12 mouse cellular contexts compared by ENCODE assay signal in genomic region chr2:166471257-166471753, GRCm38 (mm10).
DNase-seq lines count a peak whose midpoint lies in the region; ATAC-seq and TF ChIP-seq lines count a peak whose summit lies in the region.
"Had no signal": no experiment of that assay in that cellular context is flagged by ENCODE, and none has a peak within 500 bp of the region (broad histone marks: within the 10 kb centered on the region; RNA-seq: fewer than 3 reads in every experiment).

No protein-coding gene starts in this region.

- no peak for TF ChIP-seq POLR2A in thymus, adult 2 months (IDR thresholded peaks at IDR 0.05; ENCODE audit: control insufficient read depth, extremely low read depth, insufficient read depth, low read length, poor library complexity)

- TF ChIP-seq CTCF in forebrain, postnatal 0 days (IDR thresholded peaks at IDR 0.05; ENCODE audit: low read depth), result no peak
- TF ChIP-seq CTCF in thymus, adult 2 months (IDR thresholded peaks at IDR 0.05; ENCODE audit: borderline replicate concordance, control insufficient read depth, extremely low read depth, insufficient read depth, low read length, poor library complexity), result no peak

- H3K4me1 ChIP-seq in liver, embryonic 16.5 days (ENCODE audit: control insufficient read depth, low read depth, low read length), result no peaks in the 10 kb centered on the region
- no peaks in the 10 kb centered on the region for H3K4me1 ChIP-seq in liver, embryonic 11.5 days (replicated peaks; ENCODE audit: control insufficient read depth, insufficient read depth, low read length)
- no peaks in the 10 kb centered on the region; the same call in 1 of the 2 replicates for H3K4me1 ChIP-seq in forebrain, postnatal 0 days (ENCODE audit: insufficient read depth)
- peaks cover 9% of the 10 kb centered on the region for H3K4me1 ChIP-seq in midbrain, embryonic 14.5 days (ENCODE audit: control insufficient read depth, insufficient read depth, low read length)
- peaks cover 9% of the 10 kb centered on the region for H3K4me1 ChIP-seq in thymus, adult 2 months (replicated peaks; ENCODE audit: control insufficient read depth, insufficient read depth, low read length)

- no peak for ATAC-seq in liver, embryonic 16.5 days (ENCODE audit: low read depth)
- ATAC-seq in liver, embryonic 11.5 days (replicated peaks; ENCODE audit: low FRiP score), result no peak
- peak; percentile 80 for ATAC-seq in forebrain, postnatal 0 days
- no peak for ATAC-seq in midbrain, embryonic 14.5 days (ENCODE audit: low FRiP score, low TSS enrichment)

- no peak overlapping the region for H3K9ac ChIP-seq in liver, embryonic 16.5 days (ENCODE audit: low read depth, low read length)
- H3K9ac ChIP-seq in liver, embryonic 11.5 days (ENCODE audit: low read depth, low read length), result no peak overlapping the region
- H3K9ac ChIP-seq in forebrain, postnatal 0 days, result no peak overlapping the region
- H3K9ac ChIP-seq in midbrain, embryonic 14.5 days (replicated peaks; ENCODE audit: low read length), result no peak overlapping the region

- no peaks in the 10 kb centered on the region for H3K9me3 ChIP-seq in liver, embryonic 16.5 days (replicated peaks; ENCODE audit: control insufficient read depth, low read length)
- no peaks in the 10 kb centered on the region for H3K9me3 ChIP-seq in liver, embryonic 11.5 days (ENCODE audit: control insufficient read depth, low read length)
- H3K9me3 ChIP-seq in forebrain, postnatal 0 days (ENCODE audit: low read length), result no peaks in the 10 kb centered on the region
- no peaks in the 10 kb centered on the region for H3K9me3 ChIP-seq in midbrain, embryonic 14.5 days (ENCODE audit: control insufficient read depth, low read length)

- 23% methylated on average over 6 of the region's 6 CpGs for WGBS in liver, embryonic 16.5 days (ENCODE audit: insufficient replicate concordance)
- 50% methylated on average over 6 of the region's 6 CpGs for WGBS in liver, embryonic 11.5 days
- WGBS in forebrain, postnatal 0 days, result 14% methylated on average over 6 of the region's 6 CpGs
- 39% methylated on average over 6 of the region's 6 CpGs for WGBS in midbrain, embryonic 14.5 days
- WGBS in thymus, adult 2 months, result 37% methylated on average over 6 of the region's 6 CpGs

- H3K4me3 ChIP-seq in liver, embryonic 16.5 days (ENCODE audit: low read depth, low read length), result no peak overlapping the region
- H3K4me3 ChIP-seq in liver, embryonic 11.5 days (ENCODE audit: low read depth, low read length), result no peak overlapping the region
- H3K4me3 ChIP-seq in forebrain, postnatal 0 days (ENCODE audit: low read depth, low read length), result no peak overlapping the region
- no peak overlapping the region for H3K4me3 ChIP-seq in midbrain, embryonic 14.5 days (replicated peaks; ENCODE audit: low read depth, low read length)
- no peak overlapping the region for H3K4me3 ChIP-seq in thymus, adult 2 months (ENCODE audit: control insufficient read depth, insufficient read depth, low read length)

- no peak for DNase-seq in liver, embryonic 11.5 days (ENCODE audit: low spot score)
- DNase-seq in brain, embryonic 18.5 days (ENCODE audit: low read depth, low spot score), result peak; percentile 62
- DNase-seq in forebrain, postnatal 0 days, result peak; percentile 85
- peak; percentile 72 for DNase-seq in midbrain, embryonic 14.5 days
- DNase-seq in thymus, adult 2 months, result no peak
- no peak for DNase-seq in spleen, postnatal 14 days (ENCODE audit: low spot score in 2 of 2)
- DNase-seq in urinary bladder, adult 2 months (ENCODE audit: low spot score), result no peak
- DNase-seq: adrenal gland, postnatal 14 days; kidney, postnatal 25 days; lung, adult 18-20 months; thymus, postnatal 14 days had no signal

- H3K27me3 ChIP-seq in liver, embryonic 16.5 days (ENCODE audit: control insufficient read depth, insufficient read depth, low read depth, low read length), result no peaks in the 10 kb centered on the region
- no peaks in the 10 kb centered on the region for H3K27me3 ChIP-seq in liver, embryonic 11.5 days (replicated peaks; ENCODE audit: control insufficient read depth, insufficient read depth, low read length)
- no peaks in the 10 kb centered on the region for H3K27me3 ChIP-seq in forebrain, postnatal 0 days (ENCODE audit: insufficient read depth, low read length)
- H3K27me3 ChIP-seq in midbrain, embryonic 14.5 days (ENCODE audit: control insufficient read depth, insufficient read depth, low read length), result no peaks in the 10 kb centered on the region
- no peaks in the 10 kb centered on the region for H3K27me3 ChIP-seq in thymus, adult 2 months (ENCODE audit: control insufficient read depth, insufficient read depth, low read length)

- H3K36me3 ChIP-seq in liver, embryonic 16.5 days (ENCODE audit: control insufficient read depth, insufficient read depth), result no peaks in the 10 kb centered on the region
- no peaks in the 10 kb centered on the region for H3K36me3 ChIP-seq in liver, embryonic 11.5 days (ENCODE audit: control insufficient read depth, insufficient read depth, low read length)
- H3K36me3 ChIP-seq in forebrain, postnatal 0 days (ENCODE audit: insufficient read depth), result no peaks in the 10 kb centered on the region
- no peaks in the 10 kb centered on the region for H3K36me3 ChIP-seq in midbrain, embryonic 14.5 days (ENCODE audit: control insufficient read depth, insufficient read depth, low read length)
- no peaks in the 10 kb centered on the region for H3K36me3 ChIP-seq in thymus, adult 2 months (ENCODE audit: control insufficient read depth, insufficient read depth, low read length)

- H3K4me2 ChIP-seq in liver, embryonic 16.5 days (ENCODE audit: low read depth, low read length), result no peak overlapping the region
- H3K4me2 ChIP-seq in liver, embryonic 11.5 days, result no peak overlapping the region
- H3K4me2 ChIP-seq in forebrain, postnatal 0 days (ENCODE audit: low read depth), result no peak overlapping the region
- H3K4me2 ChIP-seq in midbrain, embryonic 14.5 days (ENCODE audit: low read length), result no peak overlapping the region

- peak overlapping the region; percentile 50; the same call in 1 of the 2 replicates for H3K27ac ChIP-seq in liver, embryonic 16.5 days (ENCODE audit: low read length)
- H3K27ac ChIP-seq in liver, embryonic 11.5 days (ENCODE audit: low read depth, low read length), result no peak overlapping the region
- H3K27ac ChIP-seq in forebrain, postnatal 0 days (ENCODE audit: low read depth, low read length), result no peak overlapping the region
- no peak overlapping the region for H3K27ac ChIP-seq in midbrain, embryonic 14.5 days (replicated peaks; ENCODE audit: low read depth, low read length)
- H3K27ac ChIP-seq in thymus, adult 2 months (ENCODE audit: control insufficient read depth, insufficient read depth, low read length), result no peak overlapping the region

Comparison
In these comparisons a context has a peak if more than half of its experiments do, and no peak if none do; other contexts are left out.
1. DNase-seq: peak in brain, embryonic 18.5 days (single experiment), forebrain, postnatal 0 days (single experiment) and midbrain, embryonic 14.5 days (single experiment); none in liver, embryonic 11.5 days (single experiment), thymus, adult 2 months (single experiment), spleen, postnatal 14 days (0 of 2) and urinary bladder, adult 2 months (single experiment).